Mouse (Mus musculus): ENCODE data around the gene Plcb2. TPM values are rescaled to one million over a fixed set of nuclear protein-coding genes. Genes with fewer than 3 reads are reported as not detected.
A peak's percentile ranks its signal among the peaks of the same experiment; 100 is the strongest.

The Plcb2 gene
- polyA plus RNA-seq, 1 experiment from 2014 or later, result 0.03 TPM

GRCm38 (mm10) chr2:118702883-118703761, 25.1 kb downstream of the Plcb2 start:
- DNase-seq (ENCODE audit: low read depth, low spot score) (no peak), ATAC-seq (peak; percentile 32)
- POLR2A ChIA-PET, result interaction anchor here (0.5 kb wide), 1 partner anchor 231 kb away, joined by 3 read pairs; no protein-coding TSS in a partner anchor
- in situ Hi-C loops (cut with MboI; ENCODE audit: low pct_unique_long_range_greater_than_20kb), result no loop called here
- TF ChIP-seq CTCF (IDR thresholded peaks at IDR 0.05), result no peak
- peaks cover 36% of the 10 kb centered on the region for H3K27me3 ChIP-seq
- CTCF ChIA-PET, result interaction anchor here (1.0 to 2.2 kb wide), 4 partner anchors 9 to 65 kb away, joined by 3 to 11 read pairs (median 6); partner anchors contain the start of gene Plcb2

GRCm38 (mm10) chr2:118701971-118702882, 26.0 kb downstream of the Plcb2 start:
- in situ Hi-C loops (cut with MboI; ENCODE audit: low pct_unique_long_range_greater_than_20kb), result no loop called here
- ATAC-seq (no peak), DNase-seq (ENCODE audit: low read depth, low spot score) (no peak)
- TF ChIP-seq CTCF (IDR thresholded peaks at IDR 0.05), result no peak
- peaks cover 36% of the 10 kb centered on the region for H3K27me3 ChIP-seq
- POLR2A ChIA-PET, result interaction anchor here (0.5 to 0.6 kb wide), 3 partner anchors 145 to 1333 kb away, joined by 3 to 5 read pairs (median 3); no protein-coding TSS in a partner anchor
- CTCF ChIA-PET, result interaction anchor here (2.2 kb wide), 1 partner anchor 27 kb away, joined by 11 read pairs; the partner anchor contains the start of gene Plcb2

GRCm38 (mm10) chr2:118701161-118701560, 27.1 kb downstream of the Plcb2 start:
- CTCF ChIA-PET, result interaction anchor here (2.2 kb wide), 1 partner anchor 28 kb away, joined by 11 read pairs; the partner anchor contains the start of gene Plcb2
- DNase-seq (ENCODE audit: low read depth, low spot score) (no peak), ATAC-seq (no peak)
- POLR2A ChIA-PET, result interaction anchor here (0.6 kb wide), 2 partner anchors 146 to 1332 kb away, joined by 3 to 5 read pairs; no protein-coding TSS in a partner anchor
- TF ChIP-seq CTCF (IDR thresholded peaks at IDR 0.05), result no peak
- H3K27me3 ChIP-seq, result peaks cover 36% of the 10 kb centered on the region
- in situ Hi-C loops (cut with MboI; ENCODE audit: low pct_unique_long_range_greater_than_20kb), result no loop called here

- TF ChIP-seq CTCF (IDR thresholded peaks at IDR 0.05), result no peak
- ATAC-seq, result no peak
- CTCF ChIA-PET, result interaction anchor here (0.7 to 2.5 kb wide), 8 partner anchors 11 to 79 kb away, joined by 3 to 15 read pairs (median 4); partner anchors contain the start of gene Plcb2
Measured at GRCm38 (mm10) chr2:118700179-118701062, 27.8 kb downstream of the Plcb2 start.

GRCm38 (mm10) chr2:118697955-118698354, 30.3 kb downstream of the Plcb2 start:
- peaks cover 13% of the 10 kb centered on the region for H3K27me3 ChIP-seq
- no peak for TF ChIP-seq CTCF (IDR thresholded peaks at IDR 0.05)
- ATAC-seq, result no peak
- no peak for DNase-seq (ENCODE audit: low read depth, low spot score)
- CTCF ChIA-PET, result interaction anchor here (0.9 to 5.2 kb wide), 2 partner anchors 30 to 58 kb away, joined by 3 to 60 read pairs; partner anchors contain the start of gene Plcb2
- in situ Hi-C loops (cut with MboI; ENCODE audit: low pct_unique_long_range_greater_than_20kb), result no loop called here
- POLR2A ChIA-PET, result interaction anchor here (0.7 to 1.3 kb wide), 2 partner anchors 29 to 359 kb away, joined by 3 to 4 read pairs; no protein-coding TSS in a partner anchor

More at GRCm38 (mm10) chr2:118700179-118701062, 27.8 kb downstream of the Plcb2 start:
- no peak for DNase-seq (ENCODE audit: low read depth, low spot score)
- in situ Hi-C loops (cut with MboI; ENCODE audit: low pct_unique_long_range_greater_than_20kb), result no loop called here
- POLR2A ChIA-PET, result interaction anchor here (0.7 kb wide), 1 partner anchor 31 kb away, joined by 3 read pairs; no protein-coding TSS in a partner anchor
- H3K27me3 ChIP-seq, result peaks cover 32% of the 10 kb centered on the region

GRCm38 (mm10) chr2:118697311-118697877, 30.8 kb downstream of the Plcb2 start:
- ChIA-PET CTCF (interaction anchor here (0.9 to 5.2 kb wide), 4 partner anchors 31 to 58 kb away, joined by 3 to 60 read pairs (median 11); partner anchors contain the start of gene Plcb2), POLR2A (interaction anchor here (0.6 to 1.3 kb wide), 3 partner anchors 29 to 1558 kb away, joined by 3 to 4 read pairs (median 3); no protein-coding TSS in a partner anchor)
- in situ Hi-C loops (cut with MboI; ENCODE audit: low pct_unique_long_range_greater_than_20kb), result no loop called here
- ATAC-seq (no peak), DNase-seq (ENCODE audit: low read depth, low spot score) (no peak)
- TF ChIP-seq CTCF (IDR thresholded peaks at IDR 0.05), result no peak
- peaks cover 7% of the 10 kb centered on the region for H3K27me3 ChIP-seq

GRCm38 (mm10) chr2:118696451-118697308, 31.6 kb downstream of the Plcb2 start:
- ATAC-seq (no peak), DNase-seq (ENCODE audit: low read depth, low spot score) (no peak)
- ChIA-PET POLR2A (interaction anchor here (0.6 to 1.3 kb wide), 2 partner anchors 28 to 1557 kb away, joined by 3 read pairs; no protein-coding TSS in a partner anchor), CTCF (interaction anchor here (1.4 to 5.2 kb wide), 5 partner anchors 26 to 57 kb away, joined by 4 to 60 read pairs (median 18); no protein-coding TSS in a partner anchor)
- in situ Hi-C loops (cut with MboI; ENCODE audit: low pct_unique_long_range_greater_than_20kb), result no loop called here
- no peak for TF ChIP-seq CTCF (IDR thresholded peaks at IDR 0.05)
- H3K27me3 ChIP-seq, result peaks cover under 1% of the 10 kb centered on the region
